Mouse (Mus musculus) CH12.LX (cell line): Measurements from ENCODE around the gene Edaradd. TPM values are rescaled to one million over a fixed set of nuclear protein-coding genes. Genes with fewer than 3 reads are reported as not detected.

ENCODE experiments used
- DNase-seq: peaks from one replicate; pipeline ENCODE4 v3.0.0-alpha.2; 2013; ENCODE audit errors: extremely low read depth
- H3K27ac ChIP-seq: 2 replicates; pipeline ENCODE4 v1.5.1; 2012; ENCODE audit warnings: low read depth, mild to moderate bottlenecking, control low read depth, moderate library complexity; ENCODE audit not compliant: insufficient read depth
- H3K27me3 ChIP-seq: replicated peaks from 2 replicates; pipeline ENCODE3; 2012; ENCODE audit warnings: inconsistent platforms
- H3K36me3 ChIP-seq, 2 experiments: replicated peaks in 1 of 2; 2 replicates each; pipeline versions ENCODE3 to v1.6.1; 2012; ENCODE audit warnings: inconsistent platforms in 1 of 2, low read length in 1 of 2, mild to moderate bottlenecking in 1 of 2, mixed read lengths in 1 of 2, moderate library complexity in 1 of 2; ENCODE audit not compliant: control insufficient read depth in 1 of 2, insufficient read depth in 1 of 2
- H3K4me1 ChIP-seq, 2 experiments: 2 replicates each; pipeline ENCODE4 v1.6.1; 2012; ENCODE audit warnings: inconsistent platforms in 1 of 2, moderate library complexity in 1 of 2; ENCODE audit not compliant: insufficient read depth in 2 of 2, control insufficient read depth in 1 of 2
- H3K4me2 ChIP-seq: 2 replicates; pipeline ENCODE4 v1.6.1; 2012; ENCODE audit warnings: low read depth, mild to moderate bottlenecking, control low read depth; ENCODE audit not compliant: poor library complexity, insufficient read depth, severe bottlenecking
- H3K4me3 ChIP-seq, 3 experiments: fragments of 150-350 bp in 1 of 3; sonication (generic) in 1 of 3; replicated peaks in 1 of 3; 2 replicates each; pipeline versions ENCODE3 to v1.5.1; 2011 to 2012; ENCODE audit warnings: low read depth in 2 of 3, low read length in 2 of 3, mild to moderate bottlenecking in 2 of 3, moderate library complexity in 2 of 3, control low read depth in 1 of 3, improper control_type of control experiment in 1 of 3, inconsistent platforms in 1 of 3, mixed read lengths in 1 of 3; ENCODE audit not compliant: poor library complexity in 1 of 3
- H3K79me2 ChIP-seq: replicated peaks from 2 replicates; pipeline ENCODE4 v1.6.1; 2012; ENCODE audit warnings: mild to moderate bottlenecking, moderate library complexity; ENCODE audit not compliant: control insufficient read depth, poor library complexity, insufficient read depth, severe bottlenecking; ENCODE audit errors: extremely low read depth
- H3K9ac ChIP-seq: 2 replicates; pipeline ENCODE4 v1.6.1; 2012; ENCODE audit warnings: low read depth, mild to moderate bottlenecking, control low read depth, moderate library complexity; ENCODE audit not compliant: insufficient read depth
- H3K9me3 ChIP-seq: replicated peaks from 2 replicates; pipeline ENCODE3; 2012; ENCODE audit warnings: low read length, inconsistent platforms, mixed read lengths
- CHD2 ChIP-seq: IDR thresholded peaks from 2 replicates; pipeline ENCODE4 v1.6.1; 2011; ENCODE audit warnings: low read length, improper control_type of control experiment
- CTCF ChIP-seq, 2 experiments: IDR thresholded peaks in 1 of 2; conservative IDR thresholded peaks in 1 of 2; 2 replicates each; pipeline ENCODE4 v1.5.1; 2011 to 2012; ENCODE audit warnings: low read depth in 2 of 2, low read length in 2 of 2, improper control_type of control experiment in 1 of 2, inconsistent platforms in 1 of 2, mild to moderate bottlenecking in 1 of 2, moderate library complexity in 1 of 2
- E2F4 ChIP-seq: IDR thresholded peaks from 2 replicates; pipeline ENCODE4 v1.6.1; 2011; ENCODE audit warnings: low read depth, low read length, improper control_type of control experiment; ENCODE audit not compliant: insufficient replicate concordance
- EP300 ChIP-seq: IDR thresholded peaks from 2 replicates; pipeline ENCODE4 v1.6.1; 2011; ENCODE audit warnings: low read length, improper control_type of control experiment
- GABPA ChIP-seq: IDR thresholded peaks from 2 replicates; pipeline ENCODE4 v1.6.1; 2012; ENCODE audit warnings: low read depth, low read length, improper control_type of control experiment, inconsistent platforms; ENCODE audit not compliant: insufficient replicate concordance
- MAX ChIP-seq: IDR thresholded peaks from 2 replicates; pipeline ENCODE4 v1.6.1; 2011; ENCODE audit warnings: low read length, improper control_type of control experiment
- MAZ ChIP-seq: IDR thresholded peaks from 2 replicates; pipeline ENCODE4 v1.6.1; 2012; ENCODE audit warnings: low read depth, mild to moderate bottlenecking, inconsistent platforms, low read length, improper control_type of control experiment, moderate library complexity
- POLR2A ChIP-seq: IDR thresholded peaks from 2 replicates; pipeline ENCODE4 v1.6.1; 2011; ENCODE audit warnings: low read depth, mild to moderate bottlenecking, improper control_type of control experiment, low read length
- POLR2AphosphoS2 ChIP-seq: IDR thresholded peaks from 2 replicates; pipeline ENCODE4 v1.6.1; 2011; ENCODE audit warnings: low read depth, low read length, improper control_type of control experiment
- RAD21 ChIP-seq: IDR thresholded peaks from 2 replicates; pipeline ENCODE4 v1.6.1; 2011; ENCODE audit warnings: low read depth, mild to moderate bottlenecking, low read length, improper control_type of control experiment, moderate library complexity
- TCF12 ChIP-seq: IDR thresholded peaks from 2 replicates; pipeline ENCODE4 v1.6.1; 2014; ENCODE audit warnings: low read depth, mild to moderate bottlenecking, inconsistent platforms, low read length, improper control_type of control experiment
- USF1 ChIP-seq: IDR thresholded peaks from 2 replicates; pipeline ENCODE4 v1.6.1; 2014; ENCODE audit warnings: low read depth, mild to moderate bottlenecking, inconsistent platforms, low read length, improper control_type of control experiment
- ZKSCAN1 ChIP-seq: IDR thresholded peaks from 2 replicates; pipeline ENCODE4 v1.6.1; 2012; ENCODE audit warnings: low read depth, inconsistent platforms, low read length, improper control_type of control experiment, borderline replicate concordance
- ZMIZ1 ChIP-seq: IDR thresholded peaks from 2 replicates; pipeline ENCODE4 v1.6.1; 2012; ENCODE audit warnings: low read depth, mild to moderate bottlenecking, inconsistent platforms, low read length, improper control_type of control experiment
- ZNF384 ChIP-seq: IDR thresholded peaks from 2 replicates; pipeline ENCODE4 v1.6.1; 2012; ENCODE audit warnings: low read depth, low read length, improper control_type of control experiment, inconsistent platforms
- dilution Hi-C: fragments of 300-500 bp; cut with MboI; formaldehyde crosslinking; loops from 2 replicates; pipeline ENCODE4 v1.14.3; 2020; ENCODE audit warnings: low sequenced_read_pairs; ENCODE audit not compliant: extremely low pct_unique_long_range_greater_than_20kb, extremely low pct_ligation_motif_present
- in situ Hi-C: fragments of 300-500 bp; cut with MboI; formaldehyde crosslinking; loops from 3 replicates; pipeline ENCODE4 v1.14.3; 2019; ENCODE audit warnings: low sequenced_read_pairs, low pct_ligation_motif_present, low pct_unique_long_range_greater_than_20kb, mixed read lengths
- polyA plus RNA-seq: library from polyadenylated mRNA; unstranded; fragments of >175 nt; gene quantifications from 2 replicates; pipeline ENCODE4 v1.2.1, GENCODE M21; 2012; ENCODE audit warnings: low read depth; ENCODE audit not compliant: insufficient read length
- total RNA-seq, 2 experiments: library from RNA; depleted of rRNA; stranded (reverse); fragments of 300-350 nt in 1 of 2; fragments of >200 nt in 1 of 2; gene quantifications; 2 replicates each; pipeline ENCODE4 v1.2.3; 2012 to 2014

The Edaradd gene
- total and polyA plus RNA-seq, 3 experiments, result 0.16 to 0.68 (median 0.24) TPM

DNA sequence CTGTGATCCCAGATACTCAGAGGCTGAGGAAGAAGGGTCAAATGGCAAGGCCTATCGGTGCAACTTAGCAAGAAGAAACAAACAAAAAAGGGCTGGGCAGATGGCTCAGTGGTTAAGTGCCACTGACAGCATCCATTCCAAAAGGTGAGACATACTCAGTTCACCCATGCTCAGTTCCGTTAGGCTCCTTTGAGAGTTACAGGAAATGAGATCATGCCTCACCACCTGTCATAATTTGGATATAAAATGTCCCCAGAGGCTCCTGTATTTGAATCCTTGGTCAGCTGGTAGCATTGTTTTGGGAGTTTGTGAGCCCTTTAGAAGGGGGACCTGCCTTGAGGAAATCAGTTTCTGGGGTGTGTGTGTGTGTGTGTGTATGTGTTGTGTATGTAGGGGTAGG, 41.5 kb upstream of the Edaradd start (continued):
- peak; percentile 58 for TF ChIP-seq CHD2
- no peak for TF ChIP-seq ZKSCAN1
- TF ChIP-seq MAX, result peak; percentile 19; the same call in 1 of the 2 replicates
- no peak for TF ChIP-seq ZMIZ1
- TF ChIP-seq POLR2AphosphoS2, result no peak
- TF ChIP-seq E2F4, result no peak
- TF ChIP-seq TCF12, result peak; percentile 83
- TF ChIP-seq RAD21, result no peak
- no peak for TF ChIP-seq POLR2A
- no peak for TF ChIP-seq MAZ

DNA sequence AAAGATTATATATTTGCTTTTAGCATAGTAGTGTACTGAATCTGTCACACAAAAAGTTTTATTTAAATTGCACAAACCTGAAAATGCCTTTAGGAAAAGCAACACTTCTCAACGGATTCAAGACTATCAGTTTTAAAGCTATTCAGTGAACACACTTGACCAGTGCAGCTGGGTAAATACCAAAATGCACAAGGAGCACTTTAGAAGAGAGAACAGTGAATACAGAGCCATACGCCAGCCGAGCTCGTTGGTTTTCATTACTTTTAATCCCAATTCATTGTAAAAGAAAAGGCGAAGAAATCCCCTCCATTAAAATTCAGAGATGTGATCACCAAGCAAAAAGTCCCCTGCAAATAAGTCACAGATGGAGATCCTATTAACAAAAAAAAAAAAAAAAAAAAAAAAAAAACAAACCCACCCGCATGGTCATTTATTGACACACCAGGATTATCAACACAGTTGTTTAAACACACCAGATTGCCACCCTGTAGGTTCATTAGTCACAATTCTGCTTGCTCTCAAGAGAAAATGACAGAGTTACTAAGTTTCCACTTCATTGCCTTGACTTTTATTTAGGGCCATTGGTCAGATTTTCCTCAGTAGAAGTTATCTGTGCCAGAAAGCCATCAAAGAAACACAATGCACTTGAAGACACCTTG, 39.4 kb upstream of the Edaradd start:
- Histone ChIP-seq H3K9me3 (no peaks in the 10 kb centered on the region), H3K36me3 (no peaks in the 10 kb centered on the region), H3K4me2 (no peak overlapping the region), H3K9ac (peak overlapping the region; percentile 24; the same call in 1 of the 2 replicates), H3K4me3 (no peak overlapping the region), H3K4me1 (peaks cover 20 to 75% of the 10 kb centered on the region in 2 experiments), H3K27me3 (no peaks in the 10 kb centered on the region), H3K79me2 (no peaks in the 10 kb centered on the region), H3K27ac (no peak overlapping the region)
- DNase-seq, result no peak
- no peak for TF ChIP-seq GABPA
- TF ChIP-seq ZNF384, result peak; percentile 83; the same call in 1 of the 2 replicates
- TF ChIP-seq ZKSCAN1, result no peak
- in situ Hi-C loops, result no loop called here
- dilution Hi-C loops, result no loop called here

DNA sequence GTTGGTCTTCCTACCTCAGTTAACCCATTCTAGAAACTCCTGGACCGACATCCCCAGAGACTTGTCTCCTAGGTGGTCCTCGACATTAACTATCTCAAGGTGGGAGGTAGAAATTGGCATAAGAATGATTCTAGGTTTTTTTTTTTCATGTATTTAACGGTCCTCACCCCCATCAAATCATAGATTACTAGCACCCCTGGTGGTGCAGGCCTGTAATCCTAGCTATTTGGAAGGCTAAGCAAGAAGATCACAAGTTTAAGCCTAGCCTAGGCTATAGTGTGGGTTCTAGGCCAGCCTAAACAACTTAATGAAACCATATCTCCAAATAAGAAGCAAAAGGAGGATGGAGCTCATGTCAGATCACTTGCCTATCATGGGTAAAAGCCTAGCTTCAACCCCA, 38.8 kb upstream of the Edaradd start:
- Histone ChIP-seq H3K9me3 (no peaks in the 10 kb centered on the region), H3K4me3 (no peak overlapping the region), H3K79me2 (no peaks in the 10 kb centered on the region), H3K4me1 (peaks cover 17 to 75% of the 10 kb centered on the region in 2 experiments), H3K9ac (no peak overlapping the region), H3K4me2 (no peak overlapping the region), H3K27ac (no peak overlapping the region), H3K36me3 (no peaks in the 10 kb centered on the region), H3K27me3 (no peaks in the 10 kb centered on the region)
- dilution Hi-C loops (no loop called here), in situ Hi-C loops (no loop called here)
- TF ChIP-seq CTCF (conservative IDR thresholded peaks at IDR 0.05 in 1 of 2, IDR thresholded peaks at IDR 0.05 in 1 of 2; ENCODE audit: low read depth in 2 of 2, low read length in 2 of 2) (peak in 1 of 2 experiments; percentile 45; a peak in 2 of 4 replicates), ZNF384 (peak; percentile 61), EP300 (no peak), RAD21 (peak; percentile 42), USF1 (no peak)
- DNase-seq, result no peak
